Mouse (Mus musculus) left cerebral cortex, adult 2 months (tissue): ENCODE measurements around the gene Clmn. TPM values are rescaled to one million over a fixed set of nuclear protein-coding genes. Genes with fewer than 3 reads are reported as not detected.
A peak's percentile ranks its signal among the peaks of the same experiment; 100 is the strongest.

Source experiments
- DNase-seq, 2 experiments: peaks; one replicate each; pipeline ENCODE4 v3.0.0; 2021 to 2022; ENCODE audit warnings: low spot score in 2 of 2, mixed read lengths in 1 of 2; ENCODE audit errors: extremely low spot score in 1 of 2
- H3K27ac ChIP-seq: fragments of 200-600 bp; 2 replicates; pipeline ENCODE4 v1.8.1; 2022
- H3K4me3 ChIP-seq: fragments of 200-600 bp; 2 replicates; pipeline ENCODE4 v1.8.1; 2022
- CTCF ChIP-seq: fragments of 200-600 bp; IDR thresholded peaks from 2 replicates; pipeline ENCODE4 v1.8.1; 2022; ENCODE audit warnings: antibody characterized with exemption, mild to moderate bottlenecking, moderate library complexity
- intact Hi-C: fragments of 180-260 bp; cut with DNase I; formaldehyde crosslinking; loops from one replicate; pipeline ENCODE4 v1.15.1; 2025
- long read RNA-seq, 2 experiments: library from polyadenylated mRNA; stranded (forward); transcript quantifications; one replicate each; pipeline ENCODE4 v2.0.0; 2021; ENCODE audit warnings: borderline mapping rate in 2 of 2
- total RNA-seq, 2 experiments: library from RNA; stranded (reverse); gene quantifications; 2 replicates each; pipeline ENCODE4 v1.2.3; 2021

Clmn gene
- total RNA-seq, result 10 to 100 TPM; 43.1 to 51.7 TPM
- long read RNA-seq, experiment 1, full-length matches to known transcripts, result 10 of 24 reads
- long read RNA-seq, experiment 1, partial matches to known transcripts, result 4 of 24 reads
- long read RNA-seq, experiment 1, other reads (novel, unspliced or antisense), result 10 of 24 reads
- long read RNA-seq, experiment 2, full-length matches to known transcripts, result 8 of 28 reads
- long read RNA-seq, experiment 2, partial matches to known transcripts, result 1 of 28 reads
- long read RNA-seq, experiment 2, other reads (novel, unspliced or antisense), result 19 of 28 reads

- intact Hi-C loops, result loop anchor here (5.0 kb wide), 1 partner anchor 58 kb away; no protein-coding TSS in a partner anchor
- TF ChIP-seq CTCF, result no peak
- DNase-seq, result peak; percentile 46 to 68
These were observed at the start of gene Clmn for GRCm38 (mm10) chr12:104864439-104865165. Gene Clmn, minus strand, starts transcription at chr12:104865076.

GRCm38 (mm10) chr12:104912990-104913389 is 48.1 kb upstream of the Clmn start:
- DNase-seq, result no peak
- Histone ChIP-seq H3K4me3 (no peak overlapping the region), H3K27ac (peak overlapping the region; percentile 36; the same call in 1 of the 2 replicates)
- intact Hi-C loops, result no loop called here
- no peak for TF ChIP-seq CTCF

More at GRCm38 (mm10) chr12:104864439-104865165, at the start of gene Clmn:
- Histone ChIP-seq H3K4me3 (peak within 1 kb of the TSS; percentile 82), H3K27ac (peak within 1 kb of the TSS; percentile 94)

GRCm38 (mm10) chr12:104912281-104912933 is 47.5 kb upstream of the Clmn start:
- intact Hi-C loops, result no loop called here
- H3K27ac ChIP-seq, result peak overlapping the region; percentile 36
- peak in 1 of 2 experiments; percentile 58 for DNase-seq

GRCm38 (mm10) chr12:104909750-104910149 is 44.9 kb upstream of the Clmn start:
- TF ChIP-seq CTCF, result no peak
- Histone ChIP-seq H3K4me3 (no peak overlapping the region), H3K27ac (no peak overlapping the region)
- DNase-seq, result no peak
- intact Hi-C loops, result no loop called here

More at GRCm38 (mm10) chr12:104912281-104912933, 47.5 kb upstream of the Clmn start:
- no peak overlapping the region for H3K4me3 ChIP-seq
- no peak for TF ChIP-seq CTCF

- intact Hi-C loops, result no loop called here
- H3K4me3 ChIP-seq, result no peak overlapping the region
- no peak for TF ChIP-seq CTCF
- no peak overlapping the region for H3K27ac ChIP-seq
- no peak for DNase-seq
These were observed 44.1 kb upstream of the Clmn start for GRCm38 (mm10) chr12:104908986-104909385.

GRCm38 (mm10) chr12:104908024-104908781 is 43.3 kb upstream of the Clmn start:
- no peak for DNase-seq
- Histone ChIP-seq H3K4me3 (no peak overlapping the region), H3K27ac (no peak overlapping the region)
- no peak for TF ChIP-seq CTCF
- intact Hi-C loops, result no loop called here

GRCm38 (mm10) chr12:104907133-104907532 is 42.3 kb upstream of the Clmn start:
- TF ChIP-seq CTCF, result no peak
- DNase-seq, result no peak
- H3K27ac ChIP-seq, result no peak overlapping the region
- H3K4me3 ChIP-seq, result no peak overlapping the region
- intact Hi-C loops, result no loop called here

GRCm38 (mm10) chr12:104904138-104904537 is 39.3 kb upstream of the Clmn start:
- DNase-seq, result no peak
- TF ChIP-seq CTCF, result no peak
- H3K4me3 ChIP-seq, result no peak overlapping the region
- no peak overlapping the region for H3K27ac ChIP-seq
- intact Hi-C loops, result no loop called here

- no peak overlapping the region for H3K27ac ChIP-seq
- intact Hi-C loops, result no loop called here
- no peak for DNase-seq
- TF ChIP-seq CTCF, result no peak
- H3K4me3 ChIP-seq, result no peak overlapping the region
These were observed 37.6 kb upstream of the Clmn start for GRCm38 (mm10) chr12:104902392-104903053.

GRCm38 (mm10) chr12:104901320-104901719 is 36.4 kb upstream of the Clmn start:
- no peak for DNase-seq
- H3K27ac ChIP-seq, result no peak overlapping the region
- intact Hi-C loops, result no loop called here
- no peak for TF ChIP-seq CTCF
- no peak overlapping the region for H3K4me3 ChIP-seq

GRCm38 (mm10) chr12:104899835-104900234 is 35.0 kb upstream of the Clmn start:
- no peak overlapping the region for H3K4me3 ChIP-seq
- TF ChIP-seq CTCF, result no peak
- H3K27ac ChIP-seq, result no peak overlapping the region

More at GRCm38 (mm10) chr12:104899835-104900234, 35.0 kb upstream of the Clmn start:
- intact Hi-C loops, result no loop called here
- no peak for DNase-seq
